Mouse (Mus musculus): Measurements from ENCODE around the gene Gm5244. TPM values are rescaled to one million over a fixed set of nuclear protein-coding genes. Genes with fewer than 3 reads are reported as not detected.

The Gm5244 gene
- polyA plus RNA-seq, 1 experiment: not detected

- Histone ChIP-seq H3K4me3 (ENCODE audit: insufficient read depth, low read length) (no peak within 1 kb of the TSS), H3K4me1 (ENCODE audit: control insufficient read depth, insufficient read depth, low read length) (no peaks in the 10 kb centered on the region), H3K27ac (ENCODE audit: insufficient read depth, low read length) (no peak within 1 kb of the TSS)
- TF ChIP-seq POLR2A (IDR thresholded peaks at IDR 0.05; ENCODE audit: low read depth, low read length) (no peak), CTCF (IDR thresholded peaks at IDR 0.05; ENCODE audit: borderline replicate concordance, insufficient read depth, low read length) (no peak)
These were observed 37.1 kb downstream of the Gm5244 start, which contains the start of gene Olfr1445 for GRCm38 (mm10) chr19:12883555-12883954. TSS of gene Olfr1445 (plus strand) at chr19:12883855.

GRCm38 (mm10) chr19:12893424-12893823, 46.9 kb downstream of the Gm5244 start, which contains the start of gene Olfr1446:
TSS of gene Olfr1446 (minus strand) at chr19:12893524.
- Histone ChIP-seq H3K4me1 (ENCODE audit: control insufficient read depth, insufficient read depth, low read length) (no peaks in the 10 kb centered on the region), H3K27ac (ENCODE audit: insufficient read depth, low read length) (no peak within 1 kb of the TSS), H3K4me3 (ENCODE audit: insufficient read depth, low read length) (no peak within 1 kb of the TSS)
- TF ChIP-seq POLR2A (IDR thresholded peaks at IDR 0.05; ENCODE audit: low read depth, low read length): no peak
- no peak for TF ChIP-seq CTCF (IDR thresholded peaks at IDR 0.05; ENCODE audit: borderline replicate concordance, insufficient read depth, low read length)

Other genes starting within 250 kb of the Gm5244 start
- 0.23 TPM in 1 of 2 replicates, not detected in the other for gene Gm4952, start 246.7 kb upstream of the Gm5244 start, polyA plus RNA-seq (2011; ENCODE audit: insufficient read length, low read depth, missing spikeins)
- gene Glyat, start 213.4 kb upstream of the Gm5244 start, polyA plus RNA-seq (2011; ENCODE audit: insufficient read length, low read depth, missing spikeins): 0.23 TPM in 1 of 2 replicates, not detected in the other
- not detected in 2 replicates for gene Olfr1442, start 176.2 kb upstream of the Gm5244 start, polyA plus RNA-seq (2011; ENCODE audit: insufficient read length, low read depth, missing spikeins)
- gene Olfr1443, start 168.6 kb upstream of the Gm5244 start, polyA plus RNA-seq (2011; ENCODE audit: insufficient read length, low read depth, missing spikeins): not detected in 2 replicates
- gene Keg1, start 150.9 kb upstream of the Gm5244 start, polyA plus RNA-seq (2011; ENCODE audit: insufficient read length, low read depth, missing spikeins): not detected in 2 replicates
- 2.9 and 6.0 TPM in 2 replicates for gene Cntf, start 81.0 kb upstream of the Gm5244 start, polyA plus RNA-seq (2011; ENCODE audit: insufficient read length, low read depth, missing spikeins)
- 69.4 and 85.8 TPM in 2 replicates for gene Zfp91, start 50.6 kb upstream of the Gm5244 start, polyA plus RNA-seq (2011; ENCODE audit: insufficient read length, low read depth, missing spikeins)
- 0.38 and 0.83 TPM in 2 replicates for gene Lpxn, start 50.5 kb upstream of the Gm5244 start, polyA plus RNA-seq (2011; ENCODE audit: insufficient read length, low read depth, missing spikeins)
- gene Olfr1444, start 10.6 kb downstream of the Gm5244 start, polyA plus RNA-seq (2011; ENCODE audit: insufficient read length, low read depth, missing spikeins): not detected in 2 replicates
- not detected in 2 replicates for gene Olfr1445, start 37.2 kb downstream of the Gm5244 start, polyA plus RNA-seq (2011; ENCODE audit: insufficient read length, low read depth, missing spikeins)
- gene Olfr1446, start 46.8 kb downstream of the Gm5244 start, polyA plus RNA-seq (2011; ENCODE audit: insufficient read length, low read depth, missing spikeins): not detected in 2 replicates
- not detected in 2 replicates for gene Olfr1447, start 57.1 kb downstream of the Gm5244 start, polyA plus RNA-seq (2011; ENCODE audit: insufficient read length, low read depth, missing spikeins)
- not detected in 2 replicates for gene Olfr1448, start 77.7 kb downstream of the Gm5244 start, polyA plus RNA-seq (2011; ENCODE audit: insufficient read length, low read depth, missing spikeins)
- not detected in 2 replicates for gene Olfr1449, start 84.2 kb downstream of the Gm5244 start, polyA plus RNA-seq (2011; ENCODE audit: insufficient read length, low read depth, missing spikeins)
- gene Olfr1450, start 103.6 kb downstream of the Gm5244 start, polyA plus RNA-seq (2011; ENCODE audit: insufficient read length, low read depth, missing spikeins): not detected in 2 replicates
- not detected in 2 replicates for gene Olfr1451, start 148.3 kb downstream of the Gm5244 start, polyA plus RNA-seq (2011; ENCODE audit: insufficient read length, low read depth, missing spikeins)
- gene Olfr1453, start 181.6 kb downstream of the Gm5244 start, polyA plus RNA-seq (2011; ENCODE audit: insufficient read length, low read depth, missing spikeins): not detected in 2 replicates
- gene Olfr1454, start 213.9 kb downstream of the Gm5244 start, polyA plus RNA-seq (2011; ENCODE audit: insufficient read length, low read depth, missing spikeins): not detected in 2 replicates

Measured in embryonic fibroblast, embryonic 13.5 days (primary cell).